Mouse (Mus musculus): Measurements from ENCODE around the gene Shank2.

- no peak for TF ChIP-seq MYC (IDR thresholded peaks at IDR 0.05; ENCODE audit: low read depth, low read length)
- TF ChIP-seq CTCF (conservative IDR thresholded peaks at IDR 0.05 in 1 of 2, IDR thresholded peaks at IDR 0.05 in 1 of 2; ENCODE audit: low read depth in 2 of 2, low read length in 2 of 2): no peak
- no peak for TF ChIP-seq POLR2A (IDR thresholded peaks at IDR 0.05; ENCODE audit: low read depth, low read length)
- no peak for TF ChIP-seq NRF1 (IDR thresholded peaks at IDR 0.05; ENCODE audit: low read depth, low read length)
- TF ChIP-seq NELFE (IDR thresholded peaks at IDR 0.05; ENCODE audit: low read depth, low read length): no peak
- no peak for TF ChIP-seq MEF2A (IDR thresholded peaks at IDR 0.05; ENCODE audit: borderline replicate concordance, low read depth, low read length)
- no peak for TF ChIP-seq TBP (conservative IDR thresholded peaks at IDR 0.05; ENCODE audit: low read depth, low read length)
- TF ChIP-seq CHD2 (IDR thresholded peaks at IDR 0.05; ENCODE audit: low read length): no peak
- no peak for TF ChIP-seq ZNF384 (IDR thresholded peaks at IDR 0.05; ENCODE audit: low read depth, low read length)
- no peak for TF ChIP-seq POLR2AphosphoS2 (IDR thresholded peaks at IDR 0.05; ENCODE audit: low read depth, low read length)
- no peak for TF ChIP-seq GABPA (IDR thresholded peaks at IDR 0.05; ENCODE audit: insufficient replicate concordance, low read depth, low read length)
- TF ChIP-seq CHD1 (IDR thresholded peaks at IDR 0.05; ENCODE audit: low read depth, low read length): no peak
- TF ChIP-seq MAZ (IDR thresholded peaks at IDR 0.05; ENCODE audit: low read depth, low read length): no peak
These were observed 267.1 kb downstream of the Shank2 start for GRCm38 (mm10) chr7:144268778-144269177.
